Mouse (Mus musculus): ENCODE data around the gene Cwh43. TPM values are rescaled to one million over a fixed set of nuclear protein-coding genes. Genes with fewer than 3 reads are reported as not detected.

The Cwh43 gene
- under 1 TPM; 0.23 to 0.25 TPM for total RNA-seq (2021)
- long read RNA-seq, experiment 1, partial matches to known transcripts: 3 of 3 reads
- long read RNA-seq, experiment 1, other reads (novel, unspliced or antisense): 0 of 3 reads
- long read RNA-seq, experiment 2, partial matches to known transcripts: 1 of 2 reads
- long read RNA-seq, experiment 2, other reads (novel, unspliced or antisense): 1 of 2 reads

- no peak for DNase-seq (ENCODE audit: low spot score in 2 of 2)
These were observed at the start of gene Cwh43 for GRCm38 (mm10) chr5:73405981-73406722. Gene Cwh43, plus strand, starts transcription at chr5:73406075.

- no peak for DNase-seq (ENCODE audit: low spot score in 2 of 2)
These were observed 46.6 kb upstream of the Cwh43 start for GRCm38 (mm10) chr5:73359134-73359751.

GRCm38 (mm10) chr5:73359752-73360141 lies 46.1 kb upstream of the Cwh43 start:
- no peak for DNase-seq (ENCODE audit: low spot score in 2 of 2)

- no peak for DNase-seq (ENCODE audit: low spot score in 2 of 2)
These were observed 45.6 kb upstream of the Cwh43 start for GRCm38 (mm10) chr5:73360240-73360639.

- no peak for DNase-seq (ENCODE audit: low spot score in 2 of 2)
These were observed 43.5 kb upstream of the Cwh43 start for GRCm38 (mm10) chr5:73362338-73362737.

GRCm38 (mm10) chr5:73362791-73363190 lies 43.1 kb upstream of the Cwh43 start:
- no peak for DNase-seq (ENCODE audit: low spot score in 2 of 2)

GRCm38 (mm10) chr5:73364107-73364864 lies 41.6 kb upstream of the Cwh43 start:
- DNase-seq (ENCODE audit: low spot score in 2 of 2): no peak

- no peak for DNase-seq (ENCODE audit: low spot score in 2 of 2)
These were observed 38.0 kb upstream of the Cwh43 start for GRCm38 (mm10) chr5:73367906-73368305.

GRCm38 (mm10) chr5:73368845-73369447 lies 36.9 kb upstream of the Cwh43 start:
- no peak for DNase-seq (ENCODE audit: low spot score in 2 of 2)

GRCm38 (mm10) chr5:73369731-73370130 lies 36.1 kb upstream of the Cwh43 start:
- no peak for DNase-seq (ENCODE audit: low spot score in 2 of 2)

- DNase-seq (ENCODE audit: low spot score in 2 of 2): no peak
These were observed 33.3 kb upstream of the Cwh43 start for GRCm38 (mm10) chr5:73372601-73373000.

- DNase-seq (ENCODE audit: low spot score in 2 of 2): no peak
These were observed 32.7 kb upstream of the Cwh43 start for GRCm38 (mm10) chr5:73373184-73373583.

GRCm38 (mm10) chr5:73376041-73376440 lies 29.8 kb upstream of the Cwh43 start:
- DNase-seq (ENCODE audit: low spot score in 2 of 2): no peak

- DNase-seq (ENCODE audit: low spot score in 2 of 2): no peak
These were observed 29.4 kb upstream of the Cwh43 start for GRCm38 (mm10) chr5:73376491-73376890.

GRCm38 (mm10) chr5:73379908-73380307 lies 26.0 kb upstream of the Cwh43 start:
- DNase-seq (ENCODE audit: low spot score in 2 of 2): peak; percentile 57 to 73

- no peak for DNase-seq (ENCODE audit: low spot score in 2 of 2)
These were observed 25.0 kb upstream of the Cwh43 start for GRCm38 (mm10) chr5:73380829-73381228.

GRCm38 (mm10) chr5:73381510-73381909 lies 24.4 kb upstream of the Cwh43 start:
- DNase-seq (ENCODE audit: low spot score in 2 of 2): no peak

GRCm38 (mm10) chr5:73381976-73382540 lies 23.8 kb upstream of the Cwh43 start:
- no peak for DNase-seq (ENCODE audit: low spot score in 2 of 2)

- peak in 1 of 2 experiments; percentile 44 for DNase-seq (ENCODE audit: low spot score in 2 of 2)
These were observed 22.9 kb upstream of the Cwh43 start for GRCm38 (mm10) chr5:73382737-73383646.

GRCm38 (mm10) chr5:73383647-73383970 lies 22.3 kb upstream of the Cwh43 start:
- no peak for DNase-seq (ENCODE audit: low spot score in 2 of 2)

All from adrenal gland, postnatal 4 days (tissue).